Mouse (Mus musculus): ENCODE data around the gene Nfatc2. TPM values are rescaled to one million over a fixed set of nuclear protein-coding genes. Genes with fewer than 3 reads are reported as not detected.

Nfatc2 gene
- polyA plus RNA-seq, 1 experiment from 2014 or later = 2.0 TPM

DNA sequence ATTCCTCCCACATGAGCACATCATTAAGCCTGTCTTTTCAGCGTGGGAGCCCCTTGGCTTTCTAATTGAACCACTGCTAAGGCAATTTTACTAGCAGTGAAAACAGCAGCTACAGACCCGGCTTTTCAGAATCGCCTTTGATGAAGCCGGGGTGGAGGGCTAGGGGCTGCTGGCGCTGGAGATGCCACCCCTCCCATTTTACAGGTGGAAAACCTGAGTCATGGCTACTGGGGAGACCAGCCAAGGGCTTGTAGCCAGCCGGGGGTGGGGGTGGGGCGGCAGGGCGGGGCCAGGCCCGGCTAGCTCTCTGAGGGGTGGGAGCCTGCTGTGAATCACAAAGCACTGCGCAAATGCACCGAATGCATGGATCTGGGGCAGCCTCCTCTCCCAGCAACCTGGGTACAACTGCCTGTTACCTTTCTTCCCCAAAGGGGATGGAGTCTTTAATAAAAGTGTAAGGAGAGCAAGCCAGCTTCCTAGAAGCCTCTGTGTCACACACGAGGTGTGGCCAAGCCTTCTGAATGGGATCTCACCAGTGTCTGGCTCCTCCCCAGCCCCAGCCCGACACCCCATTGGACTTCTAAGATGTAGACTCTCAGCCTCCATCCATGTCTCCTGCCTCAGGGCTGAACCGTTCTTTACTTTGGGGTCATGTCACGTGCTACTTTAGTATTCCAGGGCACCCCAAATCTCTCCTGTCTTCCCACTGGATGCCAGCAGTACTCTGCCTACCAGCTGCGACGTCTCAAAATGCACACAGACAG is 75.9 kb downstream of the Nfatc2 start:
- TF ChIP-seq CTCF (IDR thresholded peaks at IDR 0.05; ENCODE audit: low read depth) = no peak
- no peaks in the 10 kb centered on the region for H3K9me3 ChIP-seq (replicated peaks; ENCODE audit: low read length)
- peak overlapping the region; percentile 32 for H3K4me2 ChIP-seq (ENCODE audit: low read length)
- H3K9ac ChIP-seq (ENCODE audit: low read depth, low read length) = 0 out of 2 replicates have a peak overlapping the region, but pooled peaks have one; percentile 10
- WGBS = 12% methylated on average over 17 of the region's 17 CpGs
- H3K4me1 ChIP-seq (replicated peaks; ENCODE audit: insufficient read depth, low read length) = peaks cover 9% of the 10 kb centered on the region
- no peaks in the 10 kb centered on the region for H3K36me3 ChIP-seq (ENCODE audit: insufficient read depth, low read length)
- H3K27ac ChIP-seq = no peak overlapping the region
- ATAC-seq (replicated peaks; ENCODE audit: low FRiP score, low read depth) = peak; percentile 12; the same call in 1 of the 2 replicates
- no peak overlapping the region for H3K4me3 ChIP-seq (replicated peaks; ENCODE audit: low read depth, low read length)
- no peaks in the 10 kb centered on the region for H3K27me3 ChIP-seq (ENCODE audit: insufficient read depth, low read length)
- no peak for DNase-seq (ENCODE audit: low spot score)

DNA sequence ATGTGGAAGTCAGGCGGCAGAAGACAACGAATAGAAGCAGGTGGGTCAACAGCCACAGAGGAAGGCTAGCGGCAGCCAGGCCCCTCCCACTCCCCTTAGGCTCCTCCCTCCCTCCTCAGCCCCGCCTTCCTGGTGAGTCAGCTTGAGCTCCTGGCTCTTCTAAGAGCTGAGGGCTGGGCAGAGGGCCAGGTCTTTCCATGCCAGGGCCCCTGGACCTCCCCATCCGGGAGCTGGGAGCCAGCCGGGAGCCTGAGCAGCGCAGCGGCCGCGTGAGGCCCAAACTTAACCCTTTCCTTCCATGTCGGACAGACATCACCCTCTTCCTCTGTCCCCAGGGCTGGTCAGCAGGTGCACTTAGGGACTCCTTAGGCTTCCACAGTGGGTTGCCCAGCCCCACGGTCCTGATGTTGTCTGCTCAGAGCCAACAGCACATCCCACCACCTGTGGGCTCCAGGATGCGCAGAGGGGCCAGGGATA is 76.5 kb downstream of the Nfatc2 start:
- no peak overlapping the region for H3K4me3 ChIP-seq (replicated peaks; ENCODE audit: low read depth, low read length)
- ATAC-seq (replicated peaks; ENCODE audit: low FRiP score, low read depth) (peak; percentile 93), DNase-seq (ENCODE audit: low spot score) (peak; percentile 94)
- WGBS = 2% methylated on average over 13 of the region's 13 CpGs
- H3K4me1 ChIP-seq (replicated peaks; ENCODE audit: insufficient read depth, low read length) = peaks cover 9% of the 10 kb centered on the region
- H3K9me3 ChIP-seq (replicated peaks; ENCODE audit: low read length) = no peaks in the 10 kb centered on the region
- H3K9ac ChIP-seq (ENCODE audit: low read depth, low read length) = no peak overlapping the region
- H3K4me2 ChIP-seq (ENCODE audit: low read length) = peak overlapping the region; percentile 32
- H3K27me3 ChIP-seq (ENCODE audit: insufficient read depth, low read length) = no peaks in the 10 kb centered on the region
- no peak for TF ChIP-seq CTCF (IDR thresholded peaks at IDR 0.05; ENCODE audit: low read depth)
- no peak overlapping the region for H3K27ac ChIP-seq
- no peaks in the 10 kb centered on the region for H3K36me3 ChIP-seq (ENCODE audit: insufficient read depth, low read length)

DNA sequence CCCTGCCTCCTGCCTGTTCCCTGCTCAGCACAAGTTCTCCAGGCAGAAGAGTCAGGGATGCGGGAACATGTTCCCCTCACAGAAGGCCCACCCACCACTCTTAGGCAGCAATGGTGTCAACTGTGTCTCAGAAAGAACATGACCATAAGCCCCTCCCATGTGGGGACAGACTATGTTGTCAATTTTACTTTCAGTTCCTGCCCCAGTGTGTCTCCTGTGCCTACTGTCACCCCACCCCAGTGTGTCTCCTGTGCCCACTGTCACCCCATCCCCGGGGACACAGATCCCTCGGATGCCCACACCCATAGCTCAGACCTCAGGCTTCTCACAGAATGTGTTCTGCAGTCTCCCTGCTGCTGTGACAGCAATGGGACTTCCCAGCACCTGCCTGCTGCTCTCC is 79.2 kb downstream of the Nfatc2 start:
- 82% methylated on average over 3 of the region's 3 CpGs for WGBS
- Histone ChIP-seq H3K36me3 (ENCODE audit: insufficient read depth, low read length) (no peaks in the 10 kb centered on the region), H3K4me2 (ENCODE audit: low read length) (no peak overlapping the region), H3K4me3 (replicated peaks; ENCODE audit: low read depth, low read length) (no peak overlapping the region), H3K27ac (no peak overlapping the region), H3K9ac (ENCODE audit: low read depth, low read length) (no peak overlapping the region), H3K27me3 (ENCODE audit: insufficient read depth, low read length) (no peaks in the 10 kb centered on the region), H3K9me3 (replicated peaks; ENCODE audit: low read length) (no peaks in the 10 kb centered on the region), H3K4me1 (replicated peaks; ENCODE audit: insufficient read depth, low read length) (peaks cover 9% of the 10 kb centered on the region)
- no peak for TF ChIP-seq CTCF (IDR thresholded peaks at IDR 0.05; ENCODE audit: low read depth)
- DNase-seq (ENCODE audit: low spot score) (no peak), ATAC-seq (replicated peaks; ENCODE audit: low FRiP score, low read depth) (no peak)

GRCm38 (mm10) chr2:168520771-168521170 is 80.7 kb downstream of the Nfatc2 start:
- peaks cover 8% of the 10 kb centered on the region for H3K4me1 ChIP-seq (replicated peaks; ENCODE audit: insufficient read depth, low read length)
- no peak overlapping the region for H3K9ac ChIP-seq (ENCODE audit: low read depth, low read length)
- no peak overlapping the region for H3K27ac ChIP-seq
- no peak for TF ChIP-seq CTCF (IDR thresholded peaks at IDR 0.05; ENCODE audit: low read depth)
- WGBS = 89% methylated on average over 7 of the region's 7 CpGs
- H3K4me2 ChIP-seq (ENCODE audit: low read length) = no peak overlapping the region
- no peaks in the 10 kb centered on the region for H3K9me3 ChIP-seq (replicated peaks; ENCODE audit: low read length)
- no peak for ATAC-seq (replicated peaks; ENCODE audit: low FRiP score, low read depth)
- H3K36me3 ChIP-seq (ENCODE audit: insufficient read depth, low read length) = no peaks in the 10 kb centered on the region
- H3K27me3 ChIP-seq (ENCODE audit: insufficient read depth, low read length) = no peaks in the 10 kb centered on the region
- no peak overlapping the region for H3K4me3 ChIP-seq (replicated peaks; ENCODE audit: low read depth, low read length)
- no peak for DNase-seq (ENCODE audit: low spot score)

DNA sequence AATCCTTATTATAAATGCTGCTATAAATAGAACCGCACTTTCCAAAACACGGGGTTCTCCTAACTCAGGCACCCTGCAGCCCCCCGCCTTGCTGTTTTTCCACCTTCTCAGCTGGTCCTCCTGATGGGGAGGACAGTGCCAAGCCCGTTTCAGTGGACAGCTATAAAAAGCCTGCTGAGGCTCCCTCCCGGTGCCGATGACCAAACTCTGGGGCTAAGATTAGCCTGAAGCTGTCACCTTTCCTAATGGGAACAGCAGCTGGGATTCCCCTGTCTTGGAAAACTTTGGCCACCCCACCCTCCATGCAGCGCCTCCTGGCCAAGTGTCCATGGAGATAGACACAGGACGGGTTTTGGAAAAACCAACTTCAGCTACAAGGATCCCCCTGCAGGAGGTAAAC is 81.9 kb downstream of the Nfatc2 start:
- no peaks in the 10 kb centered on the region for H3K27me3 ChIP-seq (ENCODE audit: insufficient read depth, low read length)
- no peak overlapping the region for H3K27ac ChIP-seq
- TF ChIP-seq CTCF (IDR thresholded peaks at IDR 0.05; ENCODE audit: low read depth) = no peak
- H3K9ac ChIP-seq (ENCODE audit: low read depth, low read length) = no peak overlapping the region
- no peak for ATAC-seq (replicated peaks; ENCODE audit: low FRiP score, low read depth)
- DNase-seq (ENCODE audit: low spot score) = no peak
- no peak overlapping the region for H3K4me2 ChIP-seq (ENCODE audit: low read length)
- H3K9me3 ChIP-seq (replicated peaks; ENCODE audit: low read length) = no peaks in the 10 kb centered on the region
- H3K4me1 ChIP-seq (replicated peaks; ENCODE audit: insufficient read depth, low read length) = no peaks in the 10 kb centered on the region
- WGBS = 69% methylated on average over 8 of the region's 8 CpGs
- no peak overlapping the region for H3K4me3 ChIP-seq (replicated peaks; ENCODE audit: low read depth, low read length)
- no peaks in the 10 kb centered on the region for H3K36me3 ChIP-seq (ENCODE audit: insufficient read depth, low read length)

- Histone ChIP-seq H3K9me3 (replicated peaks; ENCODE audit: low read length) (no peaks in the 10 kb centered on the region), H3K27ac (no peak overlapping the region), H3K4me3 (replicated peaks; ENCODE audit: low read depth, low read length) (no peak overlapping the region), H3K27me3 (ENCODE audit: insufficient read depth, low read length) (no peaks in the 10 kb centered on the region), H3K36me3 (ENCODE audit: insufficient read depth, low read length) (no peaks in the 10 kb centered on the region), H3K9ac (ENCODE audit: low read depth, low read length) (no peak overlapping the region), H3K4me2 (ENCODE audit: low read length) (no peak overlapping the region), H3K4me1 (replicated peaks; ENCODE audit: insufficient read depth, low read length) (no peaks in the 10 kb centered on the region)
- 49% methylated on average over 15 of the region's 15 CpGs for WGBS
- DNase-seq (ENCODE audit: low spot score) (no peak), ATAC-seq (replicated peaks; ENCODE audit: low FRiP score, low read depth) (no peak)
- no peak for TF ChIP-seq CTCF (IDR thresholded peaks at IDR 0.05; ENCODE audit: low read depth)
Observed at GRCm38 (mm10) chr2:168518256-168518659, 83.2 kb downstream of the Nfatc2 start.

All from kidney, postnatal 0 days (tissue).